Mouse (Mus musculus) small intestine, adult 2 months (tissue): ENCODE data around the gene Mfap4. TPM values are rescaled to one million over a fixed set of nuclear protein-coding genes. Genes with fewer than 3 reads are reported as not detected.

Experiments used
- H3K27ac ChIP-seq: fragments of 200-500 bp; 2 replicates; pipeline ENCODE4 v1.5.1; 2012; ENCODE audit warnings: low read depth, low read length, control low read depth, inconsistent platforms; ENCODE audit not compliant: insufficient read depth
- H3K27me3 ChIP-seq: fragments of 200-500 bp; 2 replicates; pipeline ENCODE4 v1.6.1; 2012; ENCODE audit warnings: mild to moderate bottlenecking, moderate library complexity, low read length, inconsistent platforms; ENCODE audit not compliant: control insufficient read depth, insufficient read depth
- H3K36me3 ChIP-seq: fragments of 200-500 bp; 2 replicates; pipeline ENCODE4 v1.6.1; 2012; ENCODE audit warnings: mild to moderate bottlenecking, low read length, control low read depth, inconsistent platforms; ENCODE audit not compliant: control insufficient read depth, insufficient read depth
- H3K4me1 ChIP-seq: fragments of 200-500 bp; 2 replicates; pipeline ENCODE4 v1.6.1; 2012; ENCODE audit warnings: low read length, inconsistent platforms, mixed read lengths; ENCODE audit not compliant: control insufficient read depth, insufficient read depth, insufficient read length
- H3K4me3 ChIP-seq: fragments of 200-500 bp; 2 replicates; pipeline ENCODE4 v1.5.1; 2012; ENCODE audit warnings: low read depth, mild to moderate bottlenecking, control low read depth, inconsistent platforms, low read length, moderate library complexity
- CTCF ChIP-seq: fragments of 200-500 bp; IDR thresholded peaks from 2 replicates; pipeline ENCODE4 v1.5.1; 2012; ENCODE audit warnings: low read depth, mild to moderate bottlenecking, control low read depth, inconsistent platforms, low read length, moderate library complexity, mixed read lengths; ENCODE audit not compliant: insufficient replicate concordance, insufficient read length; ENCODE audit errors: extremely low read depth
- POLR2A ChIP-seq: fragments of 200-500 bp; IDR thresholded peaks from 2 replicates; pipeline ENCODE4 v1.6.1; 2012; ENCODE audit warnings: low read depth, mild to moderate bottlenecking, control low read depth, inconsistent platforms, low read length, moderate library complexity
- WGBS: fragments of 180-500 bp; shearing (Covaris S2); methylation state at CpG from one replicate; pipeline ENCODE4 v1.1.7; 2018; 5-methylcytosine and 5-hydroxymethylcytosine counted together
- polyA plus RNA-seq: library from polyadenylated mRNA; depleted of rRNA; stranded (reverse); fragments of >200 nt; gene quantifications from 2 replicates; pipeline ENCODE4 v1.2.3, GENCODE M21; 2012

The Mfap4 gene
- polyA plus RNA-seq, 1 experiment: 43.0 TPM

- Histone ChIP-seq H3K36me3 (peaks cover 28% of the 10 kb centered on the region), H3K27ac (no peak overlapping the region), H3K4me3 (no peak overlapping the region), H3K27me3 (no peaks in the 10 kb centered on the region), H3K4me1 (peaks cover 6% of the 10 kb centered on the region)
- no peak for TF ChIP-seq POLR2A
- no peak for TF ChIP-seq CTCF
- WGBS: 86% methylated on average over 22 of the region's 22 CpGs
These were observed 5.8 kb downstream of the Mfap4 start for GRCm38 (mm10) chr11:61490944-61491520.

DNA sequence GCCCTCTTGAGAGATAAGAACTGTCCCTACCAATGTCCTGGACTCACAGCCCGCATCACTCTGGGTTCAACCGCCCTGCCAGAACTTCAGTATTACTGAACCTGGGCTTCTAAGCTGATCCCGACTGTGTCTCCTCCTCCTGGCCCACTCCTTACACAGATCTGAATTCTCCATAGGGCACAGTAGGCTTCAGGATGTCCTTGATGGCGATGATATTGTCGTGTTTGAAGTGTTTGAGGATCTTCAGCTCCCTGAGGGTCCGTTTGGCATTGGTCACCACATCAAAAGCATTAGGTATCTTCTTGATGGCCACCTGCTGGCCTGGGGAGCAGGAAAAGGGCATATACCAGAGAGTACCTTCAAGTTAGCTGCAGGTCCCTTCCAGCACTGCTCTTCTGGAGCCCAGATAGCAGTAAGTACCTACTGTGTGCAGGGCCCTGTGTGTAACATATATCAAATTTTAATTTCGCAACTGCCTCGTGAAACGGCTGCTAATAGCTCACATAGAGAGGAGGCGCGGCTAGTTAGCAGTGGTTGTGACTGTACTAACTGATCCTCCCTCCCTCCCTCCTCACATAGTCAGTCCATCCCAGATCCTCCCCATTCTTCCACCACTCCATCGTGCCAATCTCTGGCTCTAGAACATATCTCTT is 7.6 kb downstream of the Mfap4 start:
- no peak overlapping the region for H3K27ac ChIP-seq
- peaks cover 6% of the 10 kb centered on the region for H3K4me1 ChIP-seq
- no peak overlapping the region for H3K4me3 ChIP-seq
- WGBS: 61% methylated on average over 12 of the region's 12 CpGs
- peaks cover 28% of the 10 kb centered on the region for H3K36me3 ChIP-seq
- no peaks in the 10 kb centered on the region for H3K27me3 ChIP-seq
- TF ChIP-seq POLR2A (no peak), CTCF (no peak)

DNA sequence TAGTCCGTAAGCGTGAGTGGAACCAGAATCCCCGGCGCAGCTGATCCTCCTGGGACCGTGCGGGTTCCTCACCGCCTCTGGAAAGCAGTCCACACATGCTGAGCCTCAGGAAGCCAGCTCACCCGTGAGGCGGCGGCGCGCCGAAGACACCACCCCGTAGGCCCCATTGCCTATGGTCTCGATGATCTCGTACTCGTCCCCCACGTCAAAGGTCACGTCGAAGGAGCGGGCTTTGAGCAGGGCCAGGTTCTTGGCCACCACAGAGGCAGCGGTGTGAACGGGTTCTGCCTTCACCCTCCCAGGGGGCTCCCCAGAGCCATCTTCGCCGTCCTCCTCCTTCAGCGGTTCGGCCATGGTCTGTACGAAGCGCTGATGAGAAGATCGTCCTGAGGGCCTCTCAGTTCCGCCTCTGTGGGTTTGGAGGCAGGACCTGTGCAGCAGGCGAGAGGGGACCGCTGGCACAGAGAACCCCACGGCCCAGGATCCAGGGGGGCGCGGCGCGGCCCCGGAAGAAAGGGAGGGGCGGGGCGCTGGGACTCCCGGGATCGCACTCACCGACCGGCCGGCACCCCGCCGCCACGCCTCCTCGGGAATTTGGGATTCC is 8.4 kb downstream of the Mfap4 start:
- no peak for TF ChIP-seq CTCF
- TF ChIP-seq POLR2A: no peak
- 1% methylated on average over 50 of the region's 50 CpGs for WGBS
- peak overlapping the region; percentile 24; the same call in 1 of the 2 replicates for H3K27ac ChIP-seq
- peaks cover 23% of the 10 kb centered on the region for H3K36me3 ChIP-seq
- H3K27me3 ChIP-seq: no peaks in the 10 kb centered on the region
- peaks cover 6% of the 10 kb centered on the region for H3K4me1 ChIP-seq
- H3K4me3 ChIP-seq: peak overlapping the region; percentile 85

DNA sequence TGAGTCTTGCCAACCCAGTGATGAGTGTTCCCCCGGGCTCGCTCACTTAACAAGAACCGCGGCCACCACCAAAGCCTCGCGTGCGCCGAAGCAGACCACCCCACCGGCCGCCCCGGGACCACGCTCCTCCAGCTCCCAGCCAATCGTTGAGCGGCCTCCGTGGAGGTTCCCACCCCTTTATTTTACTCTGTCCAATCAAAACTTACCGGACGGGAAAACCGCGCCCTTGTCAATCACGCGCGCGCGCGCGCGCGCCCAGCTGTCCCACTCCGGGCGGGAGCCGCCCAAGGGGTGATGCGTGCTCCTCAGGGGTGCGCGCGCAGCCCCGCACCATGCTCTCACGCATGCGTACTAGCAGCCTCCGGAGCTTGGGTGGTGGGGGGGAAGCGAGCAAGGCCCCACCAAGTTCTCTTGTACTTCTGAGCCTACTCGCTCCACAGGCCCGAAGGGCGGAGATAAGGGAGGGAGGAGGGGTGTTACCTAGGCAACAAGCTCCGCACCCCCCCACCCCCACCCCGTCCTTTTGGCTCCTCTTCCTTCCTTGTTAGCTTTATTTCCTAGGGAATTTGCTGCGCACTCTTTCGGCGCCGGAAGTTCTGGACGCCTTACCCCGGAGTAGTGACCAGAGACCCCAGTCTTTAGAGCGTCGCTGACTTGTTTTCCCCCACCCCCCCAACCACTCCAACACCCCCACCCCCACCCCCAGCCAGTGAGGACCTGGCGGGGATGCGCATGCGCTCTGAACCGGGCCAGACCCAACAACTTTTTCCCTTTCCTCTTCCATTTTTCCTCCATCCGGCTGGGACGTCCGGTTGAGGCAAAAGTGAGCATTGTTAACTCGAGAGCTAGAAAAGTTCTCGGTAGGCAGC is 9.1 kb downstream of the Mfap4 start, which contains the start of gene Mapk7:
Mapk7 (minus strand) TSS at position 278 of the 869 bp plus-strand sequence.
- peaks cover 6% of the 10 kb centered on the region for H3K4me1 ChIP-seq
- H3K27ac ChIP-seq: peak within 1 kb of the TSS; percentile 45; the same call in 1 of the 2 replicates
- H3K27me3 ChIP-seq: no peaks in the 10 kb centered on the region
- no peak for TF ChIP-seq CTCF
- peak; percentile 20; the same call in 1 of the 2 replicates for TF ChIP-seq POLR2A
- under 1% methylated on average over 62 of the region's 62 CpGs for WGBS
- H3K4me3 ChIP-seq: peak within 1 kb of the TSS; percentile 85
- H3K36me3 ChIP-seq: peaks cover 18% of the 10 kb centered on the region

- no peak for TF ChIP-seq POLR2A
- no peak for TF ChIP-seq CTCF
- Histone ChIP-seq H3K27me3 (no peaks in the 10 kb centered on the region), H3K4me3 (no peak overlapping the region), H3K27ac (no peak overlapping the region), H3K4me1 (peaks cover 6% of the 10 kb centered on the region), H3K36me3 (peaks cover 9% of the 10 kb centered on the region; the same call in 1 of the 2 replicates)
- 94% methylated on average over 2 of the region's 2 CpGs for WGBS
These were observed 10.3 kb downstream of the Mfap4 start for GRCm38 (mm10) chr11:61495528-61495927.

- peaks cover 6% of the 10 kb centered on the region; the same call in 1 of the 2 replicates for H3K4me1 ChIP-seq
- H3K36me3 ChIP-seq: no peaks in the 10 kb centered on the region
- no peak for TF ChIP-seq CTCF
- no peak for TF ChIP-seq POLR2A
- 55% methylated on average over 1 of the region's 1 CpGs for WGBS
- no peak overlapping the region for H3K27ac ChIP-seq
- no peaks in the 10 kb centered on the region for H3K27me3 ChIP-seq
- H3K4me3 ChIP-seq: no peak overlapping the region
These were observed 12.3 kb downstream of the Mfap4 start for GRCm38 (mm10) chr11:61497490-61497889.
